Mouse (Mus musculus) testis, adult 2 months (tissue): ENCODE measurements around the gene Ifi206.

ENCODE experiments used
- CTCF ChIP-seq: fragments of 200-500 bp; IDR thresholded peaks from 2 replicates; pipeline ENCODE4 v1.5.1; 2012; ENCODE audit warnings: low read depth, mild to moderate bottlenecking, inconsistent platforms, low read length, moderate library complexity; ENCODE audit not compliant: control insufficient read depth, insufficient read depth, insufficient replicate concordance
- POLR2A ChIP-seq: fragments of 200-500 bp; IDR thresholded peaks from 2 replicates; pipeline ENCODE4 v1.6.1; 2012; ENCODE audit warnings: low read depth, mild to moderate bottlenecking, inconsistent platforms, low read length, moderate library complexity; ENCODE audit not compliant: control insufficient read depth

DNA sequence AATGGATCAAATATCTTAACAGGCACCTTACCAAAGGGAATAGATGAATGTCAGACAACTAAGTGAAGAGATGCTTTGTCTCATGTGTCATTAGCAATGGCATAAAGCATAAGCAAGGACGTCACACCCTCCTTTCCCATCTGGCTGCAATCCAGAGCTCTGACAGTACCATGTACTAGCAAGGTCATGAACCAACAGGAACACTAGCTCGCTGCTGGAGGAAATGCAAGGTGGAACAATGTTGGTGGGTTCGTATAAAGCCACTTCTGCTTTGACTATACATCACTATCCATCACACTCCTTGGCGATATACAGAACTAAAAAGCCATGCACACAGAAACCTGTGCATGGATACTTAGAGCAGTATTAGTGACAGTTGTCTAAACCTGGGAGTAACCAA is 43.8 kb downstream of the Ifi206 start:
- TF ChIP-seq CTCF (no peak), POLR2A (no peak)
